Mouse (Mus musculus) MEL (cell line): ENCODE data around the gene Dlx4.

Experiments
- CTCF ChIP-seq, 3 experiments: IDR thresholded peaks in 2 of 3; conservative IDR thresholded peaks in 1 of 3; 2 replicates each; pipeline ENCODE4 v1.5.1; 2011 to 2012; ENCODE audit warnings: low read length in 3 of 3, low read depth in 2 of 3, mild to moderate bottlenecking in 2 of 3, improper control_type of control experiment in 1 of 3, inconsistent platforms in 1 of 3, mixed read lengths in 1 of 3, moderate library complexity in 1 of 3; ENCODE audit not compliant: control insufficient read depth in 1 of 3, insufficient read depth in 1 of 3, poor library complexity in 1 of 3, severe bottlenecking in 1 of 3
- GATA1 ChIP-seq: IDR thresholded peaks from 2 replicates; pipeline ENCODE4 v1.6.1; 2011; ENCODE audit warnings: low read depth, low read length, improper control_type of control experiment
- JUND ChIP-seq: IDR thresholded peaks from 2 replicates; pipeline ENCODE4 v1.6.1; 2011; ENCODE audit warnings: low read depth, mild to moderate bottlenecking, improper control_type of control experiment, low read length
- KAT2A ChIP-seq: conservative IDR thresholded peaks from 2 replicates; pipeline ENCODE4 v1.6.1; 2012; ENCODE audit warnings: low read depth, low read length, improper control_type of control experiment, inconsistent platforms
- MAFK ChIP-seq: IDR thresholded peaks from 2 replicates; pipeline ENCODE4 v1.6.1; 2011; ENCODE audit warnings: low read depth, mild to moderate bottlenecking, low read length, improper control_type of control experiment, borderline replicate concordance
- MYB ChIP-seq: IDR thresholded peaks from 2 replicates; pipeline ENCODE4 v1.6.1; 2011; ENCODE audit warnings: mild to moderate bottlenecking, low read depth, low read length, improper control_type of control experiment
- MYC ChIP-seq: IDR thresholded peaks from 2 replicates; pipeline ENCODE4 v1.6.1; 2011; ENCODE audit warnings: low read depth, mild to moderate bottlenecking, low read length, improper control_type of control experiment, moderate library complexity
- NELFE ChIP-seq: IDR thresholded peaks from 2 replicates; pipeline ENCODE4 v1.6.1; 2011; ENCODE audit warnings: low read depth, low read length, improper control_type of control experiment
- POLR2A ChIP-seq, 2 experiments: IDR thresholded peaks; 2 replicates each; pipeline ENCODE4 v1.6.1; 2011 to 2012; ENCODE audit warnings: low read length in 2 of 2, mild to moderate bottlenecking in 2 of 2, control low read depth in 1 of 2, improper control_type of control experiment in 1 of 2, low read depth in 1 of 2, moderate library complexity in 1 of 2; ENCODE audit not compliant: control insufficient read depth in 1 of 2, insufficient read depth in 1 of 2, poor library complexity in 1 of 2
- TCF12 ChIP-seq: IDR thresholded peaks from 2 replicates; pipeline ENCODE4 v1.6.1; 2014; ENCODE audit warnings: low read depth, mild to moderate bottlenecking, inconsistent platforms, low read length, improper control_type of control experiment, moderate library complexity
- USF1 ChIP-seq: IDR thresholded peaks from 2 replicates; pipeline ENCODE4 v1.6.1; 2014; ENCODE audit warnings: low read depth, mild to moderate bottlenecking, inconsistent platforms, low read length, improper control_type of control experiment, moderate library complexity
- USF2 ChIP-seq, 2 experiments: IDR thresholded peaks; 2 replicates each; pipeline ENCODE4 v1.6.1; 2011 to 2012; ENCODE audit warnings: improper control_type of control experiment in 2 of 2, low read length in 2 of 2, borderline replicate concordance in 1 of 2, inconsistent platforms in 1 of 2, low read depth in 1 of 2, mild to moderate bottlenecking in 1 of 2; ENCODE audit not compliant: insufficient read depth in 1 of 2

GRCm38 (mm10) chr11:95179311-95179710 is 33.2 kb upstream of the Dlx4 start:
- TF ChIP-seq GATA1 (no peak), MAFK (no peak), POLR2A (IDR thresholded peaks at IDR 0.05; ENCODE audit: control insufficient read depth in 1 of 2, insufficient read depth in 1 of 2, low read depth in 1 of 2, low read length in 2 of 2, poor library complexity in 1 of 2) (no peak), JUND (no peak), TCF12 (no peak), MYC (no peak), MYB (no peak), NELFE (no peak), KAT2A (no peak), USF1 (no peak), CTCF (IDR thresholded peaks at IDR 0.05 in 2 of 3, conservative IDR thresholded peaks at IDR 0.05 in 1 of 3; ENCODE audit: control insufficient read depth in 1 of 3, insufficient read depth in 1 of 3, low read depth in 2 of 3, low read length in 3 of 3, poor library complexity in 1 of 3, severe bottlenecking in 1 of 3) (no peak), USF2 (IDR thresholded peaks at IDR 0.05; ENCODE audit: borderline replicate concordance in 1 of 2, insufficient read depth in 1 of 2, low read depth in 1 of 2, low read length in 2 of 2) (no peak)
